Mouse (Mus musculus): ENCODE data around the gene Gm12185.
"Not testable (repeated sequence)": the region's sequence is repeated elsewhere in the genome, so short reads cannot be mapped to it uniquely, and the experiment has no call there.

Gm12185 gene

GRCm38 (mm10) chr11:48991740-48992520 lies at the start of gene Gm12185:
Gene Gm12185 (minus strand): TSS chr11:48992226.
- DNase-seq (ENCODE audit: low spot score in 2 of 2) = not testable (repeated sequence)

GRCm38 (mm10) chr11:49012074-49012473 lies 20.0 kb upstream of the Gm12185 start:
- DNase-seq (ENCODE audit: low spot score in 2 of 2) = not testable (repeated sequence)

- not testable (repeated sequence) for DNase-seq (ENCODE audit: low spot score in 2 of 2)
Observed at GRCm38 (mm10) chr11:49006785-49007184, 14.8 kb upstream of the Gm12185 start.

- not testable (repeated sequence) for DNase-seq (ENCODE audit: low spot score in 2 of 2)
Observed at GRCm38 (mm10) chr11:49006317-49006716, 14.3 kb upstream of the Gm12185 start.

GRCm38 (mm10) chr11:49000411-49000810 lies 8.4 kb upstream of the Gm12185 start:
- DNase-seq (ENCODE audit: low spot score in 2 of 2) = not testable (repeated sequence)

GRCm38 (mm10) chr11:48994018-48994417 lies 2.0 kb upstream of the Gm12185 start, which contains the start of gene Tgtp1:
Gene Tgtp1 (minus strand): TSS chr11:48994172.
- not testable (repeated sequence) for DNase-seq (ENCODE audit: low spot score in 2 of 2)

- not testable (repeated sequence) for DNase-seq (ENCODE audit: low spot score in 2 of 2)
Observed at GRCm38 (mm10) chr11:48993296-48993695, 1.3 kb upstream of the Gm12185 start.

- not testable (repeated sequence) for DNase-seq (ENCODE audit: low spot score in 2 of 2)
Observed at GRCm38 (mm10) chr11:48989981-48990380, 2.0 kb downstream of the Gm12185 start.

GRCm38 (mm10) chr11:48988219-48988618 lies 3.8 kb downstream of the Gm12185 start:
- DNase-seq (ENCODE audit: low spot score in 2 of 2) = not testable (repeated sequence)

GRCm38 (mm10) chr11:48982848-48983247 lies 9.2 kb downstream of the Gm12185 start:
- DNase-seq (ENCODE audit: low spot score in 2 of 2) = not testable (repeated sequence)

- DNase-seq (ENCODE audit: low spot score in 2 of 2) = not testable (repeated sequence)
Observed at GRCm38 (mm10) chr11:48980052-48980451, 12.0 kb downstream of the Gm12185 start.

GRCm38 (mm10) chr11:48979251-48979650 lies 12.8 kb downstream of the Gm12185 start, which contains the start of gene 9930111J21Rik1:
Gene 9930111J21Rik1 (minus strand): TSS chr11:48979398.
- not testable (repeated sequence) for DNase-seq (ENCODE audit: low spot score in 2 of 2)

GRCm38 (mm10) chr11:48978240-48978939 lies 13.6 kb downstream of the Gm12185 start, which contains the start of gene Olfr56:
Gene Olfr56 (plus strand): TSS chr11:48978889.
- DNase-seq (ENCODE audit: low spot score in 2 of 2) = not testable (repeated sequence)

- not testable (repeated sequence) for DNase-seq (ENCODE audit: low spot score in 2 of 2)
Observed at GRCm38 (mm10) chr11:48974686-48975085, 17.3 kb downstream of the Gm12185 start.

- not testable (repeated sequence) for DNase-seq (ENCODE audit: low spot score in 2 of 2)
Observed at GRCm38 (mm10) chr11:48946090-48946489, 45.9 kb downstream of the Gm12185 start, which contains the start of gene Psme2b. Gene Psme2b (minus strand): TSS chr11:48946190.

GRCm38 (mm10) chr11:48939286-48939685 lies 52.7 kb downstream of the Gm12185 start:
- DNase-seq (ENCODE audit: low spot score in 2 of 2) = not testable (repeated sequence)

GRCm38 (mm10) chr11:48935291-48935690 lies 56.7 kb downstream of the Gm12185 start:
- DNase-seq (ENCODE audit: low spot score in 2 of 2) = not testable (repeated sequence)

- DNase-seq (ENCODE audit: low spot score in 2 of 2) = not testable (repeated sequence)
Observed at GRCm38 (mm10) chr11:48933923-48934322, 58.1 kb downstream of the Gm12185 start.

- DNase-seq (ENCODE audit: low spot score in 2 of 2) = not testable (repeated sequence)
Observed at GRCm38 (mm10) chr11:48933422-48933821, 58.6 kb downstream of the Gm12185 start.

- DNase-seq (ENCODE audit: low spot score in 2 of 2) = not testable (repeated sequence)
Observed at GRCm38 (mm10) chr11:48928068-48928467, 64.0 kb downstream of the Gm12185 start.

GRCm38 (mm10) chr11:48926437-48926836 lies 65.6 kb downstream of the Gm12185 start:
- not testable (repeated sequence) for DNase-seq (ENCODE audit: low spot score in 2 of 2)

GRCm38 (mm10) chr11:48923818-48924217 lies 68.2 kb downstream of the Gm12185 start:
- DNase-seq (ENCODE audit: low spot score in 2 of 2) = not testable (repeated sequence)

Measured in right cerebral cortex, postnatal 10 days (tissue).